Mouse (Mus musculus) kidney, embryonic 16.5 days (tissue): Measurements from ENCODE around the gene Ubqln1. TPM values are rescaled to one million over a fixed set of nuclear protein-coding genes. Genes with fewer than 3 reads are reported as not detected.

Experiments
- ATAC-seq: fragments of 200-750 bp; cut with Nextera tagmentation; 2 replicates; pipeline ENCODE4 v1.8.0; 2017; ENCODE audit warnings: moderate TSS enrichment; ENCODE audit not compliant: low FRiP score, low TSS enrichment
- H3K27ac ChIP-seq: fragments of 300-500 bp; sonication (generic); 2 replicates; pipeline ENCODE4 v1.5.1; 2014; ENCODE audit warnings: low read length
- H3K27me3 ChIP-seq: fragments of 300-500 bp; sonication (generic); 2 replicates; pipeline ENCODE4 v1.6.1; 2014; ENCODE audit warnings: low read length, control low read depth, mixed read lengths; ENCODE audit not compliant: insufficient read depth
- H3K36me3 ChIP-seq: fragments of 300-500 bp; sonication (generic); 2 replicates; pipeline ENCODE4 v1.6.1; 2014; ENCODE audit warnings: low read length, control low read depth, mixed read lengths; ENCODE audit not compliant: insufficient read depth
- H3K4me1 ChIP-seq: fragments of 300-500 bp; sonication (generic); 2 replicates; pipeline ENCODE4 v1.6.1; 2014; ENCODE audit warnings: low read length, control low read depth, mixed read lengths; ENCODE audit not compliant: insufficient read depth
- H3K4me2 ChIP-seq: fragments of 300-500 bp; sonication (generic); replicated peaks from 2 replicates; pipeline ENCODE4 v1.6.1; 2014; ENCODE audit warnings: low read depth, low read length
- H3K4me3 ChIP-seq: fragments of 300-500 bp; sonication (generic); 2 replicates; pipeline ENCODE4 v1.5.1; 2014; ENCODE audit warnings: mild to moderate bottlenecking, low read length
- H3K9ac ChIP-seq: fragments of 300-500 bp; sonication (generic); replicated peaks from 2 replicates; pipeline ENCODE4 v1.6.1; 2014; ENCODE audit warnings: low read length
- H3K9me3 ChIP-seq: fragments of 300-500 bp; sonication (generic); 2 replicates; pipeline ENCODE4 v1.6.1; 2016; ENCODE audit warnings: low read length, control low read depth
- WGBS: fragments of 180-500 bp; shearing (Covaris S2); extraction: QIAGEN DNeasy Blood & Tissue Kit; methylation state at CpG from one replicate; pipeline ENCODE4 v1.1.7; 2014; 5-methylcytosine and 5-hydroxymethylcytosine counted together
- polyA plus RNA-seq: library from polyadenylated mRNA; unstranded; fragments of >200 nt; fragmentation: Nextera tagmentation; extraction: Ambion mirVana; gene quantifications from 2 replicates; pipeline ENCODE4 v1.2.1, GENCODE M21; 2015

Ubqln1 gene
- polyA plus RNA-seq, 1 experiment from 2014 or later = 103 TPM

- peaks cover 5% of the 10 kb centered on the region; the same call in 1 of the 2 replicates for H3K4me1 ChIP-seq
- ATAC-seq = no peak
- H3K9ac ChIP-seq = no peak overlapping the region
- WGBS = 97% methylated on average over 3 of the region's 3 CpGs
- H3K36me3 ChIP-seq = no peaks in the 10 kb centered on the region
- H3K4me2 ChIP-seq = no peak overlapping the region
- no peak overlapping the region for H3K4me3 ChIP-seq
- no peaks in the 10 kb centered on the region for H3K27me3 ChIP-seq
- H3K9me3 ChIP-seq = no peaks in the 10 kb centered on the region
- H3K27ac ChIP-seq = no peak overlapping the region
Measured at GRCm38 (mm10) chr13:58204202-58204601, 11.3 kb downstream of the Ubqln1 start.

- Histone ChIP-seq H3K9me3 (no peaks in the 10 kb centered on the region), H3K4me3 (no peak overlapping the region), H3K27ac (no peak overlapping the region), H3K36me3 (peaks cover 4% of the 10 kb centered on the region; the same call in 1 of the 2 replicates), H3K9ac (no peak overlapping the region), H3K4me1 (0 out of 2 replicates have a peak, but pooled peaks cover 3% of the 10 kb centered on the region), H3K4me2 (no peak overlapping the region), H3K27me3 (no peaks in the 10 kb centered on the region)
- ATAC-seq = no peak
- 88% methylated on average over 1 of the region's 1 CpGs for WGBS
Measured at GRCm38 (mm10) chr13:58202903-58203302, 12.6 kb downstream of the Ubqln1 start.

GRCm38 (mm10) chr13:58201908-58202307, 13.5 kb downstream of the Ubqln1 start:
- no peak overlapping the region for H3K9ac ChIP-seq
- 0 out of 2 replicates have a peak, but pooled peaks cover 4% of the 10 kb centered on the region for H3K4me1 ChIP-seq
- H3K27ac ChIP-seq = no peak overlapping the region
- no peaks in the 10 kb centered on the region for H3K9me3 ChIP-seq
- H3K4me3 ChIP-seq = no peak overlapping the region
- no peak overlapping the region for H3K4me2 ChIP-seq
- WGBS = 95% methylated on average over 3 of the region's 3 CpGs
- no peak for ATAC-seq
- H3K27me3 ChIP-seq = no peaks in the 10 kb centered on the region
- H3K36me3 ChIP-seq = peaks cover 13% of the 10 kb centered on the region

GRCm38 (mm10) chr13:58201343-58201742, 14.1 kb downstream of the Ubqln1 start:
- no peaks in the 10 kb centered on the region for H3K9me3 ChIP-seq
- 0 out of 2 replicates have a peak, but pooled peaks cover 4% of the 10 kb centered on the region for H3K4me1 ChIP-seq
- H3K4me2 ChIP-seq = no peak overlapping the region
- H3K9ac ChIP-seq = no peak overlapping the region
- no peak for ATAC-seq
- WGBS = 82% methylated on average over 6 of the region's 6 CpGs
- H3K36me3 ChIP-seq = peaks cover 15% of the 10 kb centered on the region
- no peak overlapping the region for H3K4me3 ChIP-seq
- no peak overlapping the region for H3K27ac ChIP-seq
- H3K27me3 ChIP-seq = no peaks in the 10 kb centered on the region

- Histone ChIP-seq H3K36me3 (peaks cover 23% of the 10 kb centered on the region), H3K4me1 (0 out of 2 replicates have a peak, but pooled peaks cover 4% of the 10 kb centered on the region), H3K9me3 (no peaks in the 10 kb centered on the region), H3K4me2 (no peak overlapping the region), H3K4me3 (no peak overlapping the region), H3K27ac (no peak overlapping the region), H3K9ac (no peak overlapping the region), H3K27me3 (no peaks in the 10 kb centered on the region)
- 71% methylated on average over 7 of the region's 7 CpGs for WGBS
- ATAC-seq = no peak
Measured at GRCm38 (mm10) chr13:58197981-58198640, 17.3 kb downstream of the Ubqln1 start.

- H3K4me2 ChIP-seq = no peak overlapping the region
- no peak overlapping the region for H3K27ac ChIP-seq
- peaks cover 28% of the 10 kb centered on the region for H3K36me3 ChIP-seq
- no peak for ATAC-seq
- WGBS = 73% methylated on average over 3 of the region's 3 CpGs
- no peaks in the 10 kb centered on the region for H3K9me3 ChIP-seq
- H3K4me1 ChIP-seq = 0 out of 2 replicates have a peak, but pooled peaks cover 4% of the 10 kb centered on the region
- H3K9ac ChIP-seq = no peak overlapping the region
- no peak overlapping the region for H3K4me3 ChIP-seq
- no peaks in the 10 kb centered on the region for H3K27me3 ChIP-seq
Measured at GRCm38 (mm10) chr13:58197211-58197610, 18.2 kb downstream of the Ubqln1 start.

GRCm38 (mm10) chr13:58194908-58195307, 20.5 kb downstream of the Ubqln1 start:
- Histone ChIP-seq H3K27me3 (no peaks in the 10 kb centered on the region), H3K4me2 (no peak overlapping the region), H3K27ac (no peak overlapping the region), H3K4me3 (no peak overlapping the region), H3K4me1 (0 out of 2 replicates have a peak, but pooled peaks cover 4% of the 10 kb centered on the region), H3K36me3 (peaks cover 46% of the 10 kb centered on the region), H3K9ac (no peak overlapping the region), H3K9me3 (no peaks in the 10 kb centered on the region)
- no peak for ATAC-seq
- 82% methylated on average over 3 of the region's 3 CpGs for WGBS

- Histone ChIP-seq H3K4me2 (no peak overlapping the region), H3K4me3 (no peak overlapping the region), H3K36me3 (peaks cover 49% of the 10 kb centered on the region), H3K4me1 (0 out of 2 replicates have a peak, but pooled peaks cover 4% of the 10 kb centered on the region), H3K27me3 (no peaks in the 10 kb centered on the region), H3K9me3 (no peaks in the 10 kb centered on the region), H3K9ac (no peak overlapping the region), H3K27ac (no peak overlapping the region)
- 90% methylated on average over 3 of the region's 3 CpGs for WGBS
- no peak for ATAC-seq
Measured at GRCm38 (mm10) chr13:58193221-58193620, 22.2 kb downstream of the Ubqln1 start.

- peaks cover 46% of the 10 kb centered on the region for H3K36me3 ChIP-seq
- WGBS = 94% methylated on average over 6 of the region's 6 CpGs
- no peak overlapping the region for H3K27ac ChIP-seq
- no peak overlapping the region for H3K4me3 ChIP-seq
- H3K27me3 ChIP-seq = no peaks in the 10 kb centered on the region
- H3K4me1 ChIP-seq = no peaks in the 10 kb centered on the region
- no peak overlapping the region for H3K9ac ChIP-seq
- no peaks in the 10 kb centered on the region for H3K9me3 ChIP-seq
- H3K4me2 ChIP-seq = no peak overlapping the region
- ATAC-seq = no peak
Measured at GRCm38 (mm10) chr13:58192146-58192545, 23.3 kb downstream of the Ubqln1 start.

- no peaks in the 10 kb centered on the region for H3K9me3 ChIP-seq
- no peak overlapping the region for H3K9ac ChIP-seq
- peaks cover 46% of the 10 kb centered on the region for H3K36me3 ChIP-seq
- no peaks in the 10 kb centered on the region for H3K27me3 ChIP-seq
- 98% methylated on average over 14 of the region's 14 CpGs for WGBS
- H3K4me2 ChIP-seq = no peak overlapping the region
- no peak overlapping the region for H3K27ac ChIP-seq
- H3K4me3 ChIP-seq = no peak overlapping the region
- no peaks in the 10 kb centered on the region for H3K4me1 ChIP-seq
- no peak for ATAC-seq
Measured at GRCm38 (mm10) chr13:58191516-58191915, 23.9 kb downstream of the Ubqln1 start.
